Mouse (Mus musculus) MEL (cell line): ENCODE measurements at regions not wholly inside any gene's neighbourhood (a gene's known extent, or its start where the extent isn't known, plus 50 kb on each side); places are given as distances from the start of the nearest gene placed in this dataset.

ENCODE experiments used
- DNase-seq: peaks from one replicate; pipeline ENCODE4 v3.0.0; 2011; ENCODE audit warnings: low read depth, low spot score
- H3K27ac ChIP-seq: 2 replicates; pipeline ENCODE4 v1.5.1; 2012; ENCODE audit warnings: low read depth, mild to moderate bottlenecking, control low read depth, low read length, moderate library complexity; ENCODE audit not compliant: control insufficient read depth
- H3K27me3 ChIP-seq, 2 experiments: fragments of 150-350 bp in 1 of 2; sonication (generic) in 1 of 2; 2 replicates each; pipeline ENCODE4 v1.6.1; 2012; ENCODE audit warnings: low read length in 2 of 2, mild to moderate bottlenecking in 2 of 2, improper control_type of control experiment in 1 of 2, moderate library complexity in 1 of 2; ENCODE audit not compliant: insufficient read depth in 2 of 2, control insufficient read depth in 1 of 2
- H3K36me3 ChIP-seq, 2 experiments: 2 replicates each; pipeline ENCODE4 v1.6.1; 2012 to 2014; ENCODE audit warnings: low read length in 2 of 2, improper control_type of control experiment in 1 of 2, inconsistent platforms in 1 of 2, mild to moderate bottlenecking in 1 of 2; ENCODE audit not compliant: insufficient read depth in 2 of 2, control insufficient read depth in 1 of 2
- H3K4me1 ChIP-seq, 2 experiments: fragments of 150-350 bp in 1 of 2; sonication (generic) in 1 of 2; 2 replicates each; pipeline ENCODE4 v1.6.1; 2012; ENCODE audit warnings: low read length in 2 of 2, improper control_type of control experiment in 1 of 2, mild to moderate bottlenecking in 1 of 2; ENCODE audit not compliant: insufficient read depth in 2 of 2, control insufficient read depth in 1 of 2
- H3K4me3 ChIP-seq, 2 experiments: fragments of 150-350 bp in 1 of 2; sonication (generic) in 1 of 2; 2 replicates each; pipeline ENCODE4 v1.5.1; 2012; ENCODE audit warnings: low read depth in 2 of 2, low read length in 2 of 2, mild to moderate bottlenecking in 2 of 2, moderate library complexity in 2 of 2, control low read depth in 1 of 2, improper control_type of control experiment in 1 of 2; ENCODE audit not compliant: control insufficient read depth in 1 of 2, insufficient read depth in 1 of 2
- H3K79me2 ChIP-seq: 2 replicates; pipeline ENCODE4 v1.6.1; 2012; ENCODE audit warnings: mild to moderate bottlenecking, low read length, moderate library complexity; ENCODE audit not compliant: control insufficient read depth, poor library complexity, insufficient read depth
- H3K9ac ChIP-seq: 2 replicates; pipeline ENCODE4 v1.6.1; 2012; ENCODE audit warnings: low read depth, mild to moderate bottlenecking, control low read depth, low read length, moderate library complexity; ENCODE audit not compliant: control insufficient read depth, poor library complexity, severe bottlenecking
- H3K9me3 ChIP-seq: fragments of 150-350 bp; sonication (generic); replicated peaks from 2 replicates; pipeline ENCODE4 v1.6.1; 2012; ENCODE audit warnings: mild to moderate bottlenecking, low read length, improper control_type of control experiment, moderate library complexity; ENCODE audit not compliant: insufficient read depth
- BHLHE40 ChIP-seq: IDR thresholded peaks from 2 replicates; pipeline ENCODE4 v1.6.1; 2012; ENCODE audit warnings: low read depth, mild to moderate bottlenecking, inconsistent platforms, low read length, improper control_type of control experiment, borderline replicate concordance
- CHD1 ChIP-seq: IDR thresholded peaks from 2 replicates; pipeline ENCODE4 v1.6.1; 2012; ENCODE audit warnings: low read depth, mild to moderate bottlenecking, inconsistent platforms, low read length, improper control_type of control experiment
- CHD2 ChIP-seq: IDR thresholded peaks from 2 replicates; pipeline ENCODE4 v1.6.1; 2011; ENCODE audit warnings: low read length, improper control_type of control experiment
- CTCF ChIP-seq, 3 experiments: IDR thresholded peaks in 2 of 3; conservative IDR thresholded peaks in 1 of 3; 2 replicates each; pipeline ENCODE4 v1.5.1; 2011 to 2012; ENCODE audit warnings: low read length in 3 of 3, low read depth in 2 of 3, mild to moderate bottlenecking in 2 of 3, improper control_type of control experiment in 1 of 3, inconsistent platforms in 1 of 3, mixed read lengths in 1 of 3, moderate library complexity in 1 of 3; ENCODE audit not compliant: control insufficient read depth in 1 of 3, insufficient read depth in 1 of 3, poor library complexity in 1 of 3, severe bottlenecking in 1 of 3
- GABPA ChIP-seq: IDR thresholded peaks from 2 replicates; pipeline ENCODE4 v1.6.1; 2012; ENCODE audit warnings: low read depth, mild to moderate bottlenecking, inconsistent platforms, low read length, improper control_type of control experiment, moderate library complexity
- HCFC1 ChIP-seq: IDR thresholded peaks from 2 replicates; pipeline ENCODE4 v1.6.1; 2012; ENCODE audit warnings: low read depth, mild to moderate bottlenecking, inconsistent platforms, low read length, improper control_type of control experiment, moderate library complexity
- JUND ChIP-seq: IDR thresholded peaks from 2 replicates; pipeline ENCODE4 v1.6.1; 2011; ENCODE audit warnings: low read depth, mild to moderate bottlenecking, improper control_type of control experiment, low read length
- MAX ChIP-seq: IDR thresholded peaks from 2 replicates; pipeline ENCODE4 v1.6.1; 2011; ENCODE audit warnings: low read length, improper control_type of control experiment
- MEF2A ChIP-seq: IDR thresholded peaks from 2 replicates; pipeline ENCODE4 v1.6.1; 2014; ENCODE audit warnings: low read depth, mild to moderate bottlenecking, inconsistent platforms, low read length, improper control_type of control experiment; ENCODE audit not compliant: poor library complexity, insufficient replicate concordance, severe bottlenecking; ENCODE audit errors: extremely low read depth
- MXI1 ChIP-seq: IDR thresholded peaks from 2 replicates; pipeline ENCODE4 v1.6.1; 2011; ENCODE audit warnings: mild to moderate bottlenecking, low read depth, low read length, improper control_type of control experiment
- MYB ChIP-seq: IDR thresholded peaks from 2 replicates; pipeline ENCODE4 v1.6.1; 2011; ENCODE audit warnings: mild to moderate bottlenecking, low read depth, low read length, improper control_type of control experiment
- NELFE ChIP-seq: IDR thresholded peaks from 2 replicates; pipeline ENCODE4 v1.6.1; 2011; ENCODE audit warnings: low read depth, low read length, improper control_type of control experiment
- POLR2AphosphoS2 ChIP-seq: IDR thresholded peaks from 2 replicates; pipeline ENCODE4 v1.6.1; 2011; ENCODE audit warnings: low read length, improper control_type of control experiment
- POLR2AphosphoS5 ChIP-seq: IDR thresholded peaks from 2 replicates; pipeline ENCODE4 v1.6.1; 2012; ENCODE audit warnings: low read depth, borderline replicate concordance, mild to moderate bottlenecking, inconsistent platforms, low read length, moderate library complexity, mixed read lengths
- SMC3 ChIP-seq: IDR thresholded peaks from 2 replicates; pipeline ENCODE4 v1.6.1; 2011; ENCODE audit warnings: low read depth, low read length, improper control_type of control experiment
- TAL1 ChIP-seq: IDR thresholded peaks from 2 replicates; pipeline ENCODE4 v1.6.1; 2012; ENCODE audit warnings: mild to moderate bottlenecking, inconsistent platforms, low read length, moderate library complexity, mixed read lengths
- USF1 ChIP-seq: IDR thresholded peaks from 2 replicates; pipeline ENCODE4 v1.6.1; 2014; ENCODE audit warnings: low read depth, mild to moderate bottlenecking, inconsistent platforms, low read length, improper control_type of control experiment, moderate library complexity
- ZC3H11A ChIP-seq: IDR thresholded peaks from 2 replicates; pipeline ENCODE4 v1.6.1; 2012; ENCODE audit warnings: low read depth, mild to moderate bottlenecking, inconsistent platforms, low read length, improper control_type of control experiment
- ZKSCAN1 ChIP-seq: IDR thresholded peaks from 2 replicates; pipeline ENCODE4 v1.6.1; 2012; ENCODE audit warnings: low read depth, mild to moderate bottlenecking, inconsistent platforms, low read length, improper control_type of control experiment, moderate library complexity
- ZMIZ1 ChIP-seq: IDR thresholded peaks from 2 replicates; pipeline ENCODE4 v1.6.1; 2012; ENCODE audit warnings: low read depth, mild to moderate bottlenecking, inconsistent platforms, low read length, improper control_type of control experiment, moderate library complexity
- ZNF384 ChIP-seq: IDR thresholded peaks from 2 replicates; pipeline ENCODE4 v1.6.1; 2012; ENCODE audit warnings: low read depth, mild to moderate bottlenecking, inconsistent platforms, low read length, improper control_type of control experiment

GRCm38 (mm10) chr7:69950221-69950670, 416.3 kb downstream of the Nr2f2 start:
- no peaks in the 10 kb centered on the region for H3K9me3 ChIP-seq
- H3K4me3 ChIP-seq, result no peak overlapping the region

GRCm38 (mm10) chr7:69949647-69950121, 416.9 kb downstream of the Nr2f2 start:
- Histone ChIP-seq H3K4me3 (no peak overlapping the region), H3K9ac (no peak overlapping the region), H3K27me3 (no peaks in the 10 kb centered on the region), H3K9me3 (no peaks in the 10 kb centered on the region), H3K36me3 (no peaks in the 10 kb centered on the region), H3K27ac (no peak overlapping the region), H3K79me2 (no peaks in the 10 kb centered on the region), H3K4me1 (no peaks in the 10 kb centered on the region)
- no peak for DNase-seq
- TF ChIP-seq CHD1 (no peak), ZKSCAN1 (no peak)

More at GRCm38 (mm10) chr7:69950221-69950670, 416.3 kb downstream of the Nr2f2 start:
- Histone ChIP-seq H3K9ac (no peak overlapping the region), H3K27me3 (no peaks in the 10 kb centered on the region)
- DNase-seq, result no peak
- TF ChIP-seq MXI1 (no peak), CHD2 (no peak), TAL1 (no peak), USF1 (no peak), NELFE (no peak), ZNF384 (no peak), BHLHE40 (no peak), SMC3 (no peak), MAX (no peak), ZMIZ1 (no peak), MEF2A (no peak), JUND (no peak), POLR2AphosphoS5 (no peak), POLR2AphosphoS2 (no peak), ZC3H11A (no peak), MYB (no peak), ZKSCAN1 (no peak), GABPA (no peak), CTCF (IDR thresholded peaks at IDR 0.05 in 2 of 3, conservative IDR thresholded peaks at IDR 0.05 in 1 of 3; ENCODE audit: control insufficient read depth in 1 of 3, insufficient read depth in 1 of 3, low read depth in 2 of 3, low read length in 3 of 3, poor library complexity in 1 of 3, severe bottlenecking in 1 of 3) (no peak), HCFC1 (no peak)
- TF ChIP-seq, all 39 proteins: peak for 0
- H3K4me1 ChIP-seq, result no peaks in the 10 kb centered on the region
- no peaks in the 10 kb centered on the region for H3K79me2 ChIP-seq
- no peak overlapping the region for H3K27ac ChIP-seq
- no peaks in the 10 kb centered on the region for H3K36me3 ChIP-seq
